Mouse (Mus musculus): Measurements from ENCODE around the gene Saa1. TPM values are rescaled to one million over a fixed set of nuclear protein-coding genes. Genes with fewer than 3 reads are reported as not detected.

Saa1 gene
- polyA plus RNA-seq, 1 experiment from 2014 or later: 0.23 TPM

- H3K4me1 ChIP-seq (ENCODE audit: control insufficient read depth, insufficient read depth, low read length): no peaks in the 10 kb centered on the region
- no peak overlapping the region for H3K4me3 ChIP-seq (ENCODE audit: low read depth, low read length)
- no peaks in the 10 kb centered on the region for H3K9me3 ChIP-seq (replicated peaks; ENCODE audit: control insufficient read depth, low read length, poor library complexity, severe bottlenecking)
- no peak for ATAC-seq
- H3K27me3 ChIP-seq (ENCODE audit: control insufficient read depth, insufficient read depth, low read depth, low read length): no peaks in the 10 kb centered on the region; the same call in 1 of the 2 replicates
- no peak overlapping the region for H3K27ac ChIP-seq (ENCODE audit: low read length)
- no peaks in the 10 kb centered on the region for H3K36me3 ChIP-seq (ENCODE audit: control insufficient read depth, insufficient read depth, low read length)
- no peak overlapping the region for H3K9ac ChIP-seq (ENCODE audit: low read depth, low read length)
- whole genome bisulfite sequencing: 92% methylated on average over 3 of the region's 3 CpGs
- no peak overlapping the region for H3K4me2 ChIP-seq (ENCODE audit: low read length)
These were observed 18.9 kb downstream of the Saa1 start for GRCm38 (mm10) chr7:46723849-46724248.

- no peaks in the 10 kb centered on the region for H3K36me3 ChIP-seq (ENCODE audit: control insufficient read depth, insufficient read depth, low read length)
- WGBS: 89% methylated on average over 6 of the region's 6 CpGs
- no peak for ATAC-seq
These were observed 19.4 kb downstream of the Saa1 start for GRCm38 (mm10) chr7:46723354-46723753.

GRCm38 (mm10) chr7:46720460-46720859 lies 22.3 kb downstream of the Saa1 start:
- Histone ChIP-seq H3K4me2 (ENCODE audit: low read length) (no peak overlapping the region), H3K9ac (ENCODE audit: low read depth, low read length) (no peak overlapping the region), H3K4me3 (ENCODE audit: low read depth, low read length) (no peak overlapping the region), H3K27ac (ENCODE audit: low read length) (no peak overlapping the region), H3K36me3 (ENCODE audit: control insufficient read depth, insufficient read depth, low read length) (no peaks in the 10 kb centered on the region), H3K9me3 (replicated peaks; ENCODE audit: control insufficient read depth, low read length, poor library complexity, severe bottlenecking) (no peaks in the 10 kb centered on the region), H3K4me1 (ENCODE audit: control insufficient read depth, insufficient read depth, low read length) (no peaks in the 10 kb centered on the region), H3K27me3 (ENCODE audit: control insufficient read depth, insufficient read depth, low read depth, low read length) (no peaks in the 10 kb centered on the region; the same call in 1 of the 2 replicates)
- no peak for ATAC-seq
- WGBS: 76% methylated on average over 9 of the region's 9 CpGs

More at GRCm38 (mm10) chr7:46723354-46723753, 19.4 kb downstream of the Saa1 start:
- H3K27me3 ChIP-seq (ENCODE audit: control insufficient read depth, insufficient read depth, low read depth, low read length): no peaks in the 10 kb centered on the region; the same call in 1 of the 2 replicates
- no peaks in the 10 kb centered on the region for H3K9me3 ChIP-seq (replicated peaks; ENCODE audit: control insufficient read depth, low read length, poor library complexity, severe bottlenecking)
- H3K27ac ChIP-seq (ENCODE audit: low read length): no peak overlapping the region
- H3K4me2 ChIP-seq (ENCODE audit: low read length): no peak overlapping the region
- H3K4me3 ChIP-seq (ENCODE audit: low read depth, low read length): no peak overlapping the region
- H3K4me1 ChIP-seq (ENCODE audit: control insufficient read depth, insufficient read depth, low read length): no peaks in the 10 kb centered on the region
- H3K9ac ChIP-seq (ENCODE audit: low read depth, low read length): no peak overlapping the region

GRCm38 (mm10) chr7:46719526-46719925 lies 23.3 kb downstream of the Saa1 start:
- WGBS: 85% methylated on average over 7 of the region's 7 CpGs
- Histone ChIP-seq H3K4me1 (ENCODE audit: control insufficient read depth, insufficient read depth, low read length) (no peaks in the 10 kb centered on the region), H3K36me3 (ENCODE audit: control insufficient read depth, insufficient read depth, low read length) (no peaks in the 10 kb centered on the region), H3K9me3 (replicated peaks; ENCODE audit: control insufficient read depth, low read length, poor library complexity, severe bottlenecking) (no peaks in the 10 kb centered on the region), H3K9ac (ENCODE audit: low read depth, low read length) (no peak overlapping the region), H3K4me2 (ENCODE audit: low read length) (no peak overlapping the region), H3K4me3 (ENCODE audit: low read depth, low read length) (no peak overlapping the region), H3K27me3 (ENCODE audit: control insufficient read depth, insufficient read depth, low read depth, low read length) (no peaks in the 10 kb centered on the region; the same call in 1 of the 2 replicates), H3K27ac (ENCODE audit: low read length) (no peak overlapping the region)
- no peak for ATAC-seq

GRCm38 (mm10) chr7:46718591-46719270 lies 24.0 kb downstream of the Saa1 start:
- WGBS: 84% methylated on average over 7 of the region's 7 CpGs
- no peaks in the 10 kb centered on the region for H3K9me3 ChIP-seq (replicated peaks; ENCODE audit: control insufficient read depth, low read length, poor library complexity, severe bottlenecking)
- no peak overlapping the region for H3K27ac ChIP-seq (ENCODE audit: low read length)
- no peak overlapping the region for H3K9ac ChIP-seq (ENCODE audit: low read depth, low read length)
- no peak overlapping the region for H3K4me3 ChIP-seq (ENCODE audit: low read depth, low read length)
- no peaks in the 10 kb centered on the region; the same call in 1 of the 2 replicates for H3K27me3 ChIP-seq (ENCODE audit: control insufficient read depth, insufficient read depth, low read depth, low read length)
- H3K4me2 ChIP-seq (ENCODE audit: low read length): no peak overlapping the region
- no peaks in the 10 kb centered on the region for H3K36me3 ChIP-seq (ENCODE audit: control insufficient read depth, insufficient read depth, low read length)
- H3K4me1 ChIP-seq (ENCODE audit: control insufficient read depth, insufficient read depth, low read length): no peaks in the 10 kb centered on the region
- ATAC-seq: no peak

GRCm38 (mm10) chr7:46716897-46717296 lies 25.9 kb downstream of the Saa1 start:
- 66% methylated on average over 5 of the region's 5 CpGs for WGBS
- no peak overlapping the region for H3K27ac ChIP-seq (ENCODE audit: low read length)
- H3K9ac ChIP-seq (ENCODE audit: low read depth, low read length): no peak overlapping the region
- H3K9me3 ChIP-seq (replicated peaks; ENCODE audit: control insufficient read depth, low read length, poor library complexity, severe bottlenecking): no peaks in the 10 kb centered on the region
- ATAC-seq: no peak
- H3K4me3 ChIP-seq (ENCODE audit: low read depth, low read length): no peak overlapping the region
- no peaks in the 10 kb centered on the region for H3K36me3 ChIP-seq (ENCODE audit: control insufficient read depth, insufficient read depth, low read length)
- H3K27me3 ChIP-seq (ENCODE audit: control insufficient read depth, insufficient read depth, low read depth, low read length): no peaks in the 10 kb centered on the region; the same call in 1 of the 2 replicates
- no peaks in the 10 kb centered on the region for H3K4me1 ChIP-seq (ENCODE audit: control insufficient read depth, insufficient read depth, low read length)
- H3K4me2 ChIP-seq (ENCODE audit: low read length): no peak overlapping the region

GRCm38 (mm10) chr7:46715600-46715999 lies 27.2 kb downstream of the Saa1 start, which contains the start of gene Saa3:
Saa3 (minus strand) TSS chr7:46715700.
- Histone ChIP-seq H3K9ac (ENCODE audit: low read depth, low read length) (no peak within 1 kb of the TSS), H3K36me3 (ENCODE audit: control insufficient read depth, insufficient read depth, low read length) (no peaks in the 10 kb centered on the region), H3K4me3 (ENCODE audit: low read depth, low read length) (no peak within 1 kb of the TSS), H3K9me3 (replicated peaks; ENCODE audit: control insufficient read depth, low read length, poor library complexity, severe bottlenecking) (no peaks in the 10 kb centered on the region), H3K27ac (ENCODE audit: low read length) (no peak within 1 kb of the TSS), H3K27me3 (ENCODE audit: control insufficient read depth, insufficient read depth, low read depth, low read length) (no peaks in the 10 kb centered on the region; the same call in 1 of the 2 replicates), H3K4me2 (ENCODE audit: low read length) (no peak within 1 kb of the TSS), H3K4me1 (ENCODE audit: control insufficient read depth, insufficient read depth, low read length) (no peaks in the 10 kb centered on the region)
- 96% methylated on average over 5 of the region's 5 CpGs for WGBS
- no peak for ATAC-seq

- no peak overlapping the region for H3K4me2 ChIP-seq (ENCODE audit: low read length)
- 28% methylated on average over 6 of the region's 6 CpGs for WGBS
- no peaks in the 10 kb centered on the region for H3K9me3 ChIP-seq (replicated peaks; ENCODE audit: control insufficient read depth, low read length, poor library complexity, severe bottlenecking)
- no peak for ATAC-seq
- no peaks in the 10 kb centered on the region for H3K27me3 ChIP-seq (ENCODE audit: control insufficient read depth, insufficient read depth, low read depth, low read length)
- H3K36me3 ChIP-seq (ENCODE audit: control insufficient read depth, insufficient read depth, low read length): no peaks in the 10 kb centered on the region
- H3K9ac ChIP-seq (ENCODE audit: low read depth, low read length): no peak overlapping the region
- H3K4me1 ChIP-seq (ENCODE audit: control insufficient read depth, insufficient read depth, low read length): peaks cover 3% of the 10 kb centered on the region
- H3K27ac ChIP-seq (ENCODE audit: low read length): no peak overlapping the region
- H3K4me3 ChIP-seq (ENCODE audit: low read depth, low read length): no peak overlapping the region
These were observed 28.3 kb downstream of the Saa1 start for GRCm38 (mm10) chr7:46714518-46714917.

- no peak overlapping the region for H3K9ac ChIP-seq (ENCODE audit: low read depth, low read length)
- 71% methylated on average over 6 of the region's 6 CpGs for WGBS
- no peak for ATAC-seq
These were observed 30.5 kb downstream of the Saa1 start for GRCm38 (mm10) chr7:46712250-46712649.

More at GRCm38 (mm10) chr7:46712250-46712649, 30.5 kb downstream of the Saa1 start:
- peaks cover 7% of the 10 kb centered on the region for H3K4me1 ChIP-seq (ENCODE audit: control insufficient read depth, insufficient read depth, low read length)
- no peaks in the 10 kb centered on the region for H3K9me3 ChIP-seq (replicated peaks; ENCODE audit: control insufficient read depth, low read length, poor library complexity, severe bottlenecking)
- H3K36me3 ChIP-seq (ENCODE audit: control insufficient read depth, insufficient read depth, low read length): no peaks in the 10 kb centered on the region
- no peak overlapping the region for H3K4me3 ChIP-seq (ENCODE audit: low read depth, low read length)
- no peak overlapping the region for H3K27ac ChIP-seq (ENCODE audit: low read length)
- no peaks in the 10 kb centered on the region for H3K27me3 ChIP-seq (ENCODE audit: control insufficient read depth, insufficient read depth, low read depth, low read length)
- no peak overlapping the region for H3K4me2 ChIP-seq (ENCODE audit: low read length)

Data from midbrain, embryonic 16.5 days (tissue).